17 mouse cellular contexts compared by ENCODE assay signal in genomic region chr12:80367227-80367626, GRCm38 (mm10).
DNase-seq lines count a peak whose midpoint lies in the region; ATAC-seq and TF ChIP-seq lines count a peak whose summit lies in the region.
"Had no signal": no experiment of that assay in that cellular context is flagged by ENCODE, and none has a peak within 500 bp of the region (broad histone marks: within the 10 kb centered on the region; RNA-seq: fewer than 3 reads in every experiment).

No protein-coding gene starts in this region.

- H3K27me3 ChIP-seq in embryonic facial prominence, embryonic 12.5 days = no peaks in the 10 kb centered on the region
- H3K27me3 ChIP-seq in embryonic facial prominence, embryonic 10.5 days (replicated peaks; ENCODE audit: low read depth, poor library complexity, severe bottlenecking) = no peaks in the 10 kb centered on the region
- H3K27me3 ChIP-seq in hindbrain, embryonic 14.5 days (ENCODE audit: control insufficient read depth, insufficient read depth, low read length) = no peaks in the 10 kb centered on the region
- H3K27me3 ChIP-seq in hindbrain, embryonic 10.5 days (ENCODE audit: insufficient read depth, poor library complexity, severe bottlenecking) = no peaks in the 10 kb centered on the region
- no peaks in the 10 kb centered on the region for H3K27me3 ChIP-seq in liver, embryonic 12.5 days (replicated peaks)
- H3K27me3 ChIP-seq: embryonic facial prominence, embryonic 15.5 days; forebrain, embryonic 12.5 days; megakaryocyte, embryonic 14.5 days; neural tube, embryonic 12.5 days had no signal

- H3K4me2 ChIP-seq in embryonic facial prominence, embryonic 12.5 days (replicated peaks) = no peak overlapping the region
- no peak overlapping the region for H3K4me2 ChIP-seq in hindbrain, embryonic 14.5 days (replicated peaks)
- H3K4me2 ChIP-seq in liver, embryonic 12.5 days = no peak overlapping the region
- H3K4me2 ChIP-seq: embryonic facial prominence, embryonic 15.5 days; forebrain, embryonic 12.5 days; neural tube, embryonic 12.5 days had no signal

- no peak overlapping the region for H3K9ac ChIP-seq in embryonic facial prominence, embryonic 12.5 days
- H3K9ac ChIP-seq in hindbrain, embryonic 14.5 days = no peak overlapping the region
- no peak overlapping the region for H3K9ac ChIP-seq in liver, embryonic 12.5 days
- H3K9ac ChIP-seq: embryonic facial prominence, embryonic 15.5 days; forebrain, embryonic 12.5 days; neural tube, embryonic 12.5 days had no signal

- no peak for TF ChIP-seq CTCF in embryonic fibroblast, embryonic 13.5 days (IDR thresholded peaks at IDR 0.05; ENCODE audit: borderline replicate concordance, insufficient read depth, low read length)

- no peak for DNase-seq in embryonic facial prominence, embryonic 10.5 days (ENCODE audit: low spot score)
- no peak for DNase-seq in hindbrain, embryonic 14.5 days (ENCODE audit: low spot score)
- DNase-seq in hindbrain, embryonic 10.5 days (ENCODE audit: low spot score) = no peak
- peak; percentile 81 for DNase-seq in 416B (ENCODE audit: low read depth)
- DNase-seq in cerebellum, adult 9-11 months = no peak
- DNase-seq: lung, adult 18-20 months; right cerebral cortex, postnatal 25 days had no signal

- no peak for ATAC-seq in embryonic facial prominence, embryonic 12.5 days (ENCODE audit: insufficient number of reproducible peaks, insufficient read depth, low FRiP score, low TSS enrichment)
- no peak for ATAC-seq in hindbrain, embryonic 14.5 days (ENCODE audit: low FRiP score)
- no peak for ATAC-seq in liver, embryonic 12.5 days
- ATAC-seq: midbrain, embryonic 16.5 days had no signal

- no peaks in the 10 kb centered on the region for H3K9me3 ChIP-seq in embryonic facial prominence, embryonic 12.5 days
- no peaks in the 10 kb centered on the region for H3K9me3 ChIP-seq in embryonic facial prominence, embryonic 10.5 days
- H3K9me3 ChIP-seq in hindbrain, embryonic 14.5 days (ENCODE audit: control insufficient read depth, low read length) = no peaks in the 10 kb centered on the region
- no peaks in the 10 kb centered on the region for H3K9me3 ChIP-seq in hindbrain, embryonic 10.5 days
- no peaks in the 10 kb centered on the region for H3K9me3 ChIP-seq in liver, embryonic 12.5 days (replicated peaks)
- H3K9me3 ChIP-seq: embryonic facial prominence, embryonic 15.5 days; forebrain, embryonic 12.5 days; G1E; megakaryocyte, embryonic 14.5 days; neural tube, embryonic 12.5 days had no signal

- peak overlapping the region; percentile 61; the same call in 1 of the 2 replicates for H3K27ac ChIP-seq in embryonic facial prominence, embryonic 12.5 days
- no peak overlapping the region for H3K27ac ChIP-seq in embryonic facial prominence, embryonic 10.5 days (replicated peaks)
- 0 out of 2 replicates have a peak overlapping the region, but pooled peaks have one; percentile 5 for H3K27ac ChIP-seq in hindbrain, embryonic 14.5 days
- no peak overlapping the region for H3K27ac ChIP-seq in hindbrain, embryonic 10.5 days
- peak overlapping the region; percentile 99 for H3K27ac ChIP-seq in embryonic fibroblast, embryonic 13.5 days (ENCODE audit: insufficient read depth, low read length)
- no peak overlapping the region for H3K27ac ChIP-seq in liver, embryonic 12.5 days
- H3K27ac ChIP-seq: neural tube, embryonic 12.5 days had no signal

- WGBS in embryonic facial prominence, embryonic 12.5 days = 79% methylated on average over 4 of the region's 4 CpGs
- 80% methylated on average over 4 of the region's 4 CpGs for WGBS in embryonic facial prominence, embryonic 10.5 days
- WGBS in hindbrain, embryonic 14.5 days = 85% methylated on average over 4 of the region's 4 CpGs
- 88% methylated on average over 4 of the region's 4 CpGs for WGBS in hindbrain, embryonic 10.5 days
- 81% methylated on average over 4 of the region's 4 CpGs for WGBS in liver, embryonic 12.5 days (ENCODE audit: insufficient replicate concordance)

- 0 out of 2 replicates have a peak, but pooled peaks cover 7% of the 10 kb centered on the region for H3K36me3 ChIP-seq in embryonic facial prominence, embryonic 12.5 days
- peaks cover 48% of the 10 kb centered on the region for H3K36me3 ChIP-seq in embryonic facial prominence, embryonic 10.5 days (replicated peaks)
- H3K36me3 ChIP-seq in hindbrain, embryonic 14.5 days (replicated peaks; ENCODE audit: control insufficient read depth, insufficient read depth) = peaks cover 27% of the 10 kb centered on the region
- peaks cover 45% of the 10 kb centered on the region for H3K36me3 ChIP-seq in hindbrain, embryonic 10.5 days
- peaks cover 25% of the 10 kb centered on the region for H3K36me3 ChIP-seq in liver, embryonic 12.5 days

- TF ChIP-seq POLR2A in embryonic fibroblast, embryonic 13.5 days (IDR thresholded peaks at IDR 0.05; ENCODE audit: low read depth, low read length) = no peak

- H3K4me1 ChIP-seq in embryonic facial prominence, embryonic 12.5 days = peaks cover 20% of the 10 kb centered on the region
- peaks cover 15% of the 10 kb centered on the region; the same call in 1 of the 2 replicates for H3K4me1 ChIP-seq in embryonic facial prominence, embryonic 10.5 days
- peaks cover 14% of the 10 kb centered on the region; the same call in 1 of the 2 replicates for H3K4me1 ChIP-seq in hindbrain, embryonic 14.5 days (replicated peaks; ENCODE audit: control insufficient read depth, insufficient read depth, low read length)
- H3K4me1 ChIP-seq in hindbrain, embryonic 10.5 days (replicated peaks) = no peaks in the 10 kb centered on the region; the same call in 1 of the 2 replicates
- H3K4me1 ChIP-seq in embryonic fibroblast, embryonic 13.5 days (ENCODE audit: control insufficient read depth, insufficient read depth, low read length) = peaks cover 15% of the 10 kb centered on the region
- peaks cover 14% of the 10 kb centered on the region for H3K4me1 ChIP-seq in liver, embryonic 12.5 days

- H3K4me3 ChIP-seq in embryonic facial prominence, embryonic 12.5 days = no peak overlapping the region
- H3K4me3 ChIP-seq in embryonic facial prominence, embryonic 10.5 days = no peak overlapping the region
- H3K4me3 ChIP-seq in hindbrain, embryonic 14.5 days (replicated peaks; ENCODE audit: low read length) = no peak overlapping the region
- H3K4me3 ChIP-seq in hindbrain, embryonic 10.5 days = no peak overlapping the region
- H3K4me3 ChIP-seq in embryonic fibroblast, embryonic 13.5 days (ENCODE audit: insufficient read depth, low read length) = no peak overlapping the region
- no peak overlapping the region for H3K4me3 ChIP-seq in liver, embryonic 12.5 days
- H3K4me3 ChIP-seq: embryonic facial prominence, embryonic 15.5 days; forebrain, embryonic 12.5 days; left cerebral cortex, adult 2 months; megakaryocyte, embryonic 14.5 days; neural tube, embryonic 12.5 days had no signal

Comparison
In these comparisons a context has a peak if more than half of its experiments do, and no peak if none do; other contexts are left out.
1. H3K27ac ChIP-seq: peak in embryonic facial prominence, embryonic 12.5 days (single experiment), hindbrain, embryonic 14.5 days (single experiment) and embryonic fibroblast, embryonic 13.5 days (single experiment); none in embryonic facial prominence, embryonic 10.5 days (single experiment), hindbrain, embryonic 10.5 days (single experiment) and liver, embryonic 12.5 days (single experiment).